Mouse (Mus musculus): ENCODE measurements around the gene Nudt8. TPM values are rescaled to one million over a fixed set of nuclear protein-coding genes. Genes with fewer than 3 reads are reported as not detected.
"Not testable (repeated sequence)": the region's sequence is repeated elsewhere in the genome, so short reads cannot be mapped to it uniquely, and the experiment has no call there.

Gene Nudt8
- total RNA-seq, 2 experiments from 2014 or later = 9.9 to 10.2 TPM

DNA sequence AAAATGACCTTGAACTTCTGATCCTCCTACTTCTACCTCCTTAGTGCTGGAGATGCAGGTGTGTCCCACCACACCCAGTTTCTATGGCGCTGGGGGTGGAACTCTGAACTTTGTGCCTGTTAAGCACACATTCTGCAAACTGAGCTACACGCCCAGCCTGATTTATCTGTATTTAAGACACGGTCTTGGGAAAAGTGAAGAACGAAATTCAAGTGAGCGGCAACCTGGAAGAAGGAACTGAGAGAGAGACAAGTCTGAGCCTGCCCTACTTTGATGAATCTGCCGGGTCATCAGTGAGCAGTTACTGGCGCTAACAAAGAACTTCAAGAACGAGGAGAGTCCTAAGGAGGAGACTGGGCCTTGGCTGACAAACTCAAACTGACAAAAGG is 46.5 kb downstream of the Nudt8 start:
- no peak for DNase-seq (ENCODE audit: extremely low spot score in 1 of 2, low spot score in 1 of 2)

DNA sequence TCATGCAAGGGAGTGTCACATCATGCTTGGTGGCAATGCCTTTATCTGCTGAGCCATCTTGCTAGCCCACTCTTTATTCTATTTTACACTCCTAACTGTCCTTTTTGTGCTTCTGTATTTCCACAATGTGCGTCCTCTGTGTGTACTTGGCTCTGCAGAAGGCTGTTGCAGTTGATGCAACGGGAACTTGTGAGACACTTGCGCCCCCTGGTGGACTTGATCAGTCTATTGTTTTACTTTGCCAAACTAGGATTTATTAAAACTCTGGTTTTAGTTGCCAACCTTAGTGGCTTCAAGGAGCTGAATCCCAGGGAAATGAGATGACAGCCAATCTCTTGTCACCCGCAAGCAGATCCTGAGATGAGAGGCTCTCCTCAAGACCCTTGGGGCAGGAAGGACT is 47.5 kb downstream of the Nudt8 start:
- DNase-seq (ENCODE audit: extremely low spot score in 1 of 2, low spot score in 1 of 2) = peak; percentile 36 to 84

DNA sequence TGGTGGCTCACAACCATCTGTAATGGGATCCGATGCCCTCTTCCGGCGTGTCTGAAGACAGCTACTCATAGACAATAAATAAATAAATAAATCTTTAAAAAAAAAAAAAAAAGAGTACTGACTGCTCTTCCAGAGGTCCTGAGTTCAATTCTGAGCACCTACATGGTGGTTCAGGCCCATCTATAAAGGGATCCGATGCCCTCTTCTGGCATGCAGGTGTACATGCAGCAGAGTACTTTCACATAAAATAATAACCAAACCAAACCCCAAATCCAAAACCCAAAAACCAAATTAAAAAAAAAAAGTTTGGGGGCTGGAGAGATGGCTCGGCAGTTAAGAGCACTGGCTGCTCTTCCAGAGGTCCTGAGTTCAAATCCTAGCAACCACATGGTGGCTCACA is 48.7 kb downstream of the Nudt8 start:
- DNase-seq (ENCODE audit: extremely low spot score in 1 of 2, low spot score in 1 of 2) = not testable (repeated sequence)

DNA sequence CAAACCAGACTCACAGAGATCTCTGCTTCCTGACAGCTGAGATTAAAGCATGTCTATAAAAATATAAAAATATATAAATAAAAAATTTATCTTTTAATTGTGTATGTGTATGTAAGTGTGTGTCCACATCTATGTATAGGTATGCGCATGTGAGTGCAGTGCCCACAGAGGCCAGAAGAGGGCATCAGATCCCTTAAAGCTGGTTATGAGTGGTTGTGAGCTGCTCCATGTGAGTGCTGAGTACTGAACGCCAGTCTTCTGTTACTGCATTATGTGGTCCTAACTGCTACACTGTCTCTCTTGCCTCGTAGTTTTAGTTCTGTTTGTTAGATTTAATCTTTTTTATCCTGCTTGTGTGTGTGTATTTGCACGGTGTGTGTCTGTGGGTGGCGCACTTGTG is 50.6 kb downstream of the Nudt8 start:
- no peak for DNase-seq (ENCODE audit: extremely low spot score in 1 of 2, low spot score in 1 of 2)

Other genes starting within 250 kb of the Nudt8 start
- gene Kmt5b, start 233.2 kb upstream of the Nudt8 start, total RNA-seq (2021) = 10 to 100 TPM; 51.6 to 55.2 TPM
- 10 to 100 TPM; 78.4 to 97.2 TPM for gene Chka, start 148.8 kb upstream of the Nudt8 start, total RNA-seq (2021)
- gene Tcirg1, start 93.4 kb upstream of the Nudt8 start, total RNA-seq (2021) = 10 to 100 TPM; 17.3 to 21.5 TPM
- 100 to 1,000 TPM; 134 to 151 TPM for gene Ndufs8, start 87.8 kb upstream of the Nudt8 start, total RNA-seq (2021)
- gene Aldh3b1, start 70.8 kb upstream of the Nudt8 start, total RNA-seq (2021) = 1 to 10 TPM; 3.5 to 4.4 TPM
- 10 to 100 TPM; 16.7 to 20.6 TPM for gene Unc93b1, start 65.4 kb upstream of the Nudt8 start, total RNA-seq (2021)
- gene Aldh3b3, start 41.9 kb upstream of the Nudt8 start, total RNA-seq (2021) = not detected
- 1 to 10 TPM in 1 of 2 experiments, under 1 TPM in 1; 0.81 to 1.2 TPM for gene Aldh3b2, start 28.3 kb upstream of the Nudt8 start, total RNA-seq (2021)
- 1 to 10 TPM; 2.0 to 2.5 TPM for gene Acy3, start 14.0 kb upstream of the Nudt8 start, total RNA-seq (2021)
- not detected for gene Tbx10, start 7.8 kb upstream of the Nudt8 start, total RNA-seq (2021)
- gene Gm49405, start within 50 bp of the Nudt8 start, total RNA-seq (2021) = 1 to 10 TPM; 1.1 to 1.4 TPM
- gene Doc2g, start 2.7 kb downstream of the Nudt8 start, total RNA-seq (2021) = 1 to 10 TPM; 2.4 to 3.3 TPM
- 100 to 1,000 TPM; 222 to 263 TPM for gene Ndufv1, start 12.2 kb downstream of the Nudt8 start, total RNA-seq (2021)
- 100 to 1,000 TPM; 343 to 385 TPM for gene Gstp1, start 37.4 kb downstream of the Nudt8 start, total RNA-seq (2021)
- 10 to 100 TPM; 35.5 to 41.9 TPM for gene Gstp2, start 45.4 kb downstream of the Nudt8 start, total RNA-seq (2021)
- gene Gstp3, start 59.0 kb downstream of the Nudt8 start, total RNA-seq (2021) = not detected
- not detected for gene Cabp2, start 81.0 kb downstream of the Nudt8 start, total RNA-seq (2021)
- gene Cdk2ap2, start 96.6 kb downstream of the Nudt8 start, total RNA-seq (2021) = 10 to 100 TPM; 28.9 to 37.6 TPM
- gene Pitpnm1, start 99.4 kb downstream of the Nudt8 start, total RNA-seq (2021) = 100 to 1,000 TPM; 176 to 181 TPM
- gene Aip, start 125.3 kb downstream of the Nudt8 start, total RNA-seq (2021) = 100 to 1,000 TPM; 102 to 127 TPM
- not detected for gene Gpr152, start 139.2 kb downstream of the Nudt8 start, total RNA-seq (2021)
- gene Cabp4, start 143.5 kb downstream of the Nudt8 start, total RNA-seq (2021) = under 1 TPM in 1 of 2 experiments, not detected in 1; 0.20 TPM
- 10 to 100 TPM; 87.3 to 89.5 TPM for gene Coro1b, start 148.0 kb downstream of the Nudt8 start, total RNA-seq (2021)
- gene Ptprcap, start 153.0 kb downstream of the Nudt8 start, total RNA-seq (2021) = 1 to 10 TPM; 1.1 to 2.9 TPM
- gene Rps6kb2, start 162.8 kb downstream of the Nudt8 start, total RNA-seq (2021) = 10 to 100 TPM; 27.8 to 43.9 TPM
- gene Carns1, start 174.9 kb downstream of the Nudt8 start, total RNA-seq (2021) = 10 to 100 TPM in 1 of 2 experiments, 1 to 10 TPM in 1; 8.2 to 11.7 TPM
- gene Tbc1d10c, start 190.7 kb downstream of the Nudt8 start, total RNA-seq (2021) = 1 to 10 TPM; 1.2 to 1.3 TPM
- gene Ppp1ca, start 191.5 kb downstream of the Nudt8 start, total RNA-seq (2021) = 100 to 1,000 TPM; 259 to 293 TPM
- 1 to 10 TPM; 7.4 to 8.2 TPM for gene Rad9a, start 201.1 kb downstream of the Nudt8 start, total RNA-seq (2021)
- gene Clcf1, start 213.7 kb downstream of the Nudt8 start, total RNA-seq (2021) = under 1 TPM; 0.27 to 0.61 TPM
- not detected for gene AC109138.7, start 213.8 kb downstream of the Nudt8 start, total RNA-seq (2021)
- gene Pold4, start 231.3 kb downstream of the Nudt8 start, total RNA-seq (2021) = 10 to 100 TPM; 15.1 to 17.5 TPM

Measured in layer of hippocampus, postnatal 25 days (tissue).